Mouse (Mus musculus): ENCODE measurements around the gene Serinc2. TPM values are rescaled to one million over a fixed set of nuclear protein-coding genes. Genes with fewer than 3 reads are reported as not detected.

Gene Serinc2
- polyA plus RNA-seq, 1 experiment = 356 TPM

- Histone ChIP-seq H3K4me3 (ENCODE audit: low read depth, low read length) (no peak overlapping the region), H3K27me3 (ENCODE audit: control insufficient read depth, insufficient read depth, low read length) (no peaks in the 10 kb centered on the region), H3K27ac (ENCODE audit: insufficient read depth, low read depth, low read length) (no peak overlapping the region), H3K4me1 (ENCODE audit: control insufficient read depth, insufficient read depth, insufficient read length, low read length) (peaks cover 13% of the 10 kb centered on the region), H3K36me3 (ENCODE audit: control insufficient read depth, insufficient read depth, low read length) (no peaks in the 10 kb centered on the region)
- TF ChIP-seq CTCF (IDR thresholded peaks at IDR 0.05; ENCODE audit: extremely low read depth, insufficient read length, insufficient replicate concordance, low read depth, low read length) (no peak), POLR2A (IDR thresholded peaks at IDR 0.05; ENCODE audit: low read depth, low read length) (no peak)
- 84% methylated on average over 6 of the region's 6 CpGs for WGBS
These were observed 8.2 kb downstream of the Serinc2 start for GRCm38 (mm10) chr4:130270611-130271347.

- H3K27me3 ChIP-seq (ENCODE audit: control insufficient read depth, insufficient read depth, low read length) = no peaks in the 10 kb centered on the region
- no peak overlapping the region for H3K4me3 ChIP-seq (ENCODE audit: low read depth, low read length)
- no peak overlapping the region for H3K27ac ChIP-seq (ENCODE audit: insufficient read depth, low read depth, low read length)
- TF ChIP-seq POLR2A (IDR thresholded peaks at IDR 0.05; ENCODE audit: low read depth, low read length) (no peak), CTCF (IDR thresholded peaks at IDR 0.05; ENCODE audit: extremely low read depth, insufficient read length, insufficient replicate concordance, low read depth, low read length) (no peak)
- 93% methylated on average over 8 of the region's 8 CpGs for WGBS
- H3K36me3 ChIP-seq (ENCODE audit: control insufficient read depth, insufficient read depth, low read length) = no peaks in the 10 kb centered on the region
- peaks cover 11% of the 10 kb centered on the region for H3K4me1 ChIP-seq (ENCODE audit: control insufficient read depth, insufficient read depth, insufficient read length, low read length)
These were observed 8.9 kb downstream of the Serinc2 start for GRCm38 (mm10) chr4:130270089-130270488.

- H3K4me1 ChIP-seq (ENCODE audit: control insufficient read depth, insufficient read depth, insufficient read length, low read length) = peaks cover 11% of the 10 kb centered on the region
- no peak overlapping the region for H3K4me3 ChIP-seq (ENCODE audit: low read depth, low read length)
- TF ChIP-seq POLR2A (IDR thresholded peaks at IDR 0.05; ENCODE audit: low read depth, low read length) (no peak), CTCF (IDR thresholded peaks at IDR 0.05; ENCODE audit: extremely low read depth, insufficient read length, insufficient replicate concordance, low read depth, low read length) (no peak)
- WGBS = 89% methylated on average over 10 of the region's 10 CpGs
- peaks cover 4% of the 10 kb centered on the region; the same call in 1 of the 2 replicates for H3K36me3 ChIP-seq (ENCODE audit: control insufficient read depth, insufficient read depth, low read length)
- no peak overlapping the region for H3K27ac ChIP-seq (ENCODE audit: insufficient read depth, low read depth, low read length)
- H3K27me3 ChIP-seq (ENCODE audit: control insufficient read depth, insufficient read depth, low read length) = no peaks in the 10 kb centered on the region
These were observed 10.3 kb downstream of the Serinc2 start for GRCm38 (mm10) chr4:130268736-130269135.

GRCm38 (mm10) chr4:130267069-130267468 is 11.9 kb downstream of the Serinc2 start:
- WGBS = 21% methylated on average over 7 of the region's 7 CpGs
- TF ChIP-seq POLR2A (IDR thresholded peaks at IDR 0.05; ENCODE audit: low read depth, low read length) (no peak), CTCF (IDR thresholded peaks at IDR 0.05; ENCODE audit: extremely low read depth, insufficient read length, insufficient replicate concordance, low read depth, low read length) (no peak)
- peaks cover 15% of the 10 kb centered on the region for H3K36me3 ChIP-seq (ENCODE audit: control insufficient read depth, insufficient read depth, low read length)
- no peaks in the 10 kb centered on the region for H3K27me3 ChIP-seq (ENCODE audit: control insufficient read depth, insufficient read depth, low read length)
- H3K4me3 ChIP-seq (ENCODE audit: low read depth, low read length) = peak overlapping the region; percentile 59
- peak overlapping the region; percentile 90 for H3K27ac ChIP-seq (ENCODE audit: insufficient read depth, low read depth, low read length)
- H3K4me1 ChIP-seq (ENCODE audit: control insufficient read depth, insufficient read depth, insufficient read length, low read length) = peaks cover 11% of the 10 kb centered on the region

- H3K27ac ChIP-seq (ENCODE audit: insufficient read depth, low read depth, low read length) = peak overlapping the region; percentile 90
- WGBS = 16% methylated on average over 9 of the region's 9 CpGs
These were observed 12.4 kb downstream of the Serinc2 start for GRCm38 (mm10) chr4:130266601-130267000.

GRCm38 (mm10) chr4:130264698-130265349 is 14.2 kb downstream of the Serinc2 start:
- TF ChIP-seq CTCF (IDR thresholded peaks at IDR 0.05; ENCODE audit: extremely low read depth, insufficient read length, insufficient replicate concordance, low read depth, low read length) (peak; percentile 76), POLR2A (IDR thresholded peaks at IDR 0.05; ENCODE audit: low read depth, low read length) (no peak)
- Histone ChIP-seq H3K4me3 (ENCODE audit: low read depth, low read length) (no peak overlapping the region), H3K4me1 (ENCODE audit: control insufficient read depth, insufficient read depth, insufficient read length, low read length) (peaks cover 11% of the 10 kb centered on the region), H3K27ac (ENCODE audit: insufficient read depth, low read depth, low read length) (no peak overlapping the region), H3K36me3 (ENCODE audit: control insufficient read depth, insufficient read depth, low read length) (peaks cover 16% of the 10 kb centered on the region), H3K27me3 (ENCODE audit: control insufficient read depth, insufficient read depth, low read length) (no peaks in the 10 kb centered on the region)
- WGBS = 32% methylated on average over 24 of the region's 24 CpGs

More at GRCm38 (mm10) chr4:130266601-130267000, 12.4 kb downstream of the Serinc2 start:
- Histone ChIP-seq H3K4me1 (ENCODE audit: control insufficient read depth, insufficient read depth, insufficient read length, low read length) (peaks cover 11% of the 10 kb centered on the region), H3K36me3 (ENCODE audit: control insufficient read depth, insufficient read depth, low read length) (peaks cover 15% of the 10 kb centered on the region), H3K27me3 (ENCODE audit: control insufficient read depth, insufficient read depth, low read length) (no peaks in the 10 kb centered on the region), H3K4me3 (ENCODE audit: low read depth, low read length) (peak overlapping the region; percentile 59)
- TF ChIP-seq POLR2A (IDR thresholded peaks at IDR 0.05; ENCODE audit: low read depth, low read length) (no peak), CTCF (IDR thresholded peaks at IDR 0.05; ENCODE audit: extremely low read depth, insufficient read length, insufficient replicate concordance, low read depth, low read length) (no peak)

GRCm38 (mm10) chr4:130264131-130264530 is 14.9 kb downstream of the Serinc2 start:
- TF ChIP-seq POLR2A (IDR thresholded peaks at IDR 0.05; ENCODE audit: low read depth, low read length) = no peak
- no peak for TF ChIP-seq CTCF (IDR thresholded peaks at IDR 0.05; ENCODE audit: extremely low read depth, insufficient read length, insufficient replicate concordance, low read depth, low read length)
- Histone ChIP-seq H3K27ac (ENCODE audit: insufficient read depth, low read depth, low read length) (no peak overlapping the region), H3K4me3 (ENCODE audit: low read depth, low read length) (no peak overlapping the region), H3K36me3 (ENCODE audit: control insufficient read depth, insufficient read depth, low read length) (peaks cover 20% of the 10 kb centered on the region), H3K27me3 (ENCODE audit: control insufficient read depth, insufficient read depth, low read length) (no peaks in the 10 kb centered on the region), H3K4me1 (ENCODE audit: control insufficient read depth, insufficient read depth, insufficient read length, low read length) (peaks cover 11% of the 10 kb centered on the region)
- 77% methylated on average over 11 of the region's 11 CpGs for WGBS

Measured in small intestine, adult 2 months (tissue).